Mouse (Mus musculus): ENCODE measurements around the gene Tnfrsf13c. TPM values are rescaled to one million over a fixed set of nuclear protein-coding genes. Genes with fewer than 3 reads are reported as not detected.

The Tnfrsf13c gene
- polyA plus RNA-seq, 1 experiment from 2014 or later, result 0.14 TPM

GRCm38 (mm10) chr15:82206365-82207104, 17.6 kb downstream of the Tnfrsf13c start:
- peak; percentile 79 for ATAC-seq
- Histone ChIP-seq H3K4me1 (ENCODE audit: control insufficient read depth, insufficient read depth, low read length) (peaks cover 13% of the 10 kb centered on the region), H3K27ac (ENCODE audit: low read length) (no peak overlapping the region), H3K27me3 (ENCODE audit: control insufficient read depth, insufficient read depth, low read depth, low read length) (peaks cover 35% of the 10 kb centered on the region), H3K9ac (ENCODE audit: low read depth, low read length) (0 out of 2 replicates have a peak overlapping the region, but pooled peaks have one; percentile 1), H3K36me3 (ENCODE audit: control insufficient read depth, insufficient read depth, low read length) (peaks cover 17% of the 10 kb centered on the region), H3K4me3 (ENCODE audit: low read depth, low read length) (no peak overlapping the region), H3K4me2 (ENCODE audit: low read length) (no peak overlapping the region), H3K9me3 (replicated peaks; ENCODE audit: control insufficient read depth, low read length, poor library complexity, severe bottlenecking) (no peaks in the 10 kb centered on the region)
- WGBS, result 54% methylated on average over 9 of the region's 9 CpGs

- H3K36me3 ChIP-seq (ENCODE audit: control insufficient read depth, insufficient read depth, low read length), result peaks cover 26% of the 10 kb centered on the region
- no peak overlapping the region for H3K27ac ChIP-seq (ENCODE audit: low read length)
- H3K4me1 ChIP-seq (ENCODE audit: control insufficient read depth, insufficient read depth, low read length), result peaks cover 11% of the 10 kb centered on the region; the same call in 1 of the 2 replicates
- peaks cover 19% of the 10 kb centered on the region for H3K27me3 ChIP-seq (ENCODE audit: control insufficient read depth, insufficient read depth, low read depth, low read length)
- H3K4me2 ChIP-seq (ENCODE audit: low read length), result no peak overlapping the region
- no peak overlapping the region for H3K4me3 ChIP-seq (ENCODE audit: low read depth, low read length)
- WGBS, result 74% methylated on average over 9 of the region's 10 CpGs
- no peak for ATAC-seq
- no peak overlapping the region for H3K9ac ChIP-seq (ENCODE audit: low read depth, low read length)
- no peaks in the 10 kb centered on the region for H3K9me3 ChIP-seq (replicated peaks; ENCODE audit: control insufficient read depth, low read length, poor library complexity, severe bottlenecking)
Observed at GRCm38 (mm10) chr15:82204680-82205371, 19.3 kb downstream of the Tnfrsf13c start.

GRCm38 (mm10) chr15:82203611-82204351, 20.4 kb downstream of the Tnfrsf13c start:
- Histone ChIP-seq H3K4me2 (ENCODE audit: low read length) (no peak overlapping the region), H3K9ac (ENCODE audit: low read depth, low read length) (no peak overlapping the region), H3K36me3 (ENCODE audit: control insufficient read depth, insufficient read depth, low read length) (peaks cover 32% of the 10 kb centered on the region), H3K4me3 (ENCODE audit: low read depth, low read length) (no peak overlapping the region), H3K9me3 (replicated peaks; ENCODE audit: control insufficient read depth, low read length, poor library complexity, severe bottlenecking) (no peaks in the 10 kb centered on the region), H3K27ac (ENCODE audit: low read length) (no peak overlapping the region), H3K27me3 (ENCODE audit: control insufficient read depth, insufficient read depth, low read depth, low read length) (peaks cover 12% of the 10 kb centered on the region; the same call in 1 of the 2 replicates), H3K4me1 (ENCODE audit: control insufficient read depth, insufficient read depth, low read length) (peaks cover 11% of the 10 kb centered on the region; the same call in 1 of the 2 replicates)
- WGBS, result 62% methylated on average over 20 of the region's 20 CpGs
- no peak for ATAC-seq

- peaks cover 39% of the 10 kb centered on the region for H3K36me3 ChIP-seq (ENCODE audit: control insufficient read depth, insufficient read depth, low read length)
- H3K4me1 ChIP-seq (ENCODE audit: control insufficient read depth, insufficient read depth, low read length), result peaks cover 11% of the 10 kb centered on the region; the same call in 1 of the 2 replicates
- no peaks in the 10 kb centered on the region for H3K9me3 ChIP-seq (replicated peaks; ENCODE audit: control insufficient read depth, low read length, poor library complexity, severe bottlenecking)
- H3K4me3 ChIP-seq (ENCODE audit: low read depth, low read length), result no peak overlapping the region
- H3K27ac ChIP-seq (ENCODE audit: low read length), result no peak overlapping the region
- H3K9ac ChIP-seq (ENCODE audit: low read depth, low read length), result no peak overlapping the region
- ATAC-seq, result no peak
- no peak overlapping the region for H3K4me2 ChIP-seq (ENCODE audit: low read length)
- H3K27me3 ChIP-seq (ENCODE audit: control insufficient read depth, insufficient read depth, low read depth, low read length), result peaks cover 12% of the 10 kb centered on the region; the same call in 1 of the 2 replicates
- WGBS, result 92% methylated on average over 10 of the region's 10 CpGs
Observed at GRCm38 (mm10) chr15:82203090-82203489, 21.1 kb downstream of the Tnfrsf13c start.

- peaks cover 49% of the 10 kb centered on the region for H3K36me3 ChIP-seq (ENCODE audit: control insufficient read depth, insufficient read depth, low read length)
- WGBS, result 90% methylated on average over 6 of the region's 6 CpGs
- no peaks in the 10 kb centered on the region for H3K9me3 ChIP-seq (replicated peaks; ENCODE audit: control insufficient read depth, low read length, poor library complexity, severe bottlenecking)
- no peak overlapping the region for H3K9ac ChIP-seq (ENCODE audit: low read depth, low read length)
- H3K27ac ChIP-seq (ENCODE audit: low read length), result no peak overlapping the region
- H3K4me1 ChIP-seq (ENCODE audit: control insufficient read depth, insufficient read depth, low read length), result peaks cover 5% of the 10 kb centered on the region; the same call in 1 of the 2 replicates
- no peak for ATAC-seq
- H3K4me3 ChIP-seq (ENCODE audit: low read depth, low read length), result no peak overlapping the region
- peaks cover 12% of the 10 kb centered on the region; the same call in 1 of the 2 replicates for H3K27me3 ChIP-seq (ENCODE audit: control insufficient read depth, insufficient read depth, low read depth, low read length)
- H3K4me2 ChIP-seq (ENCODE audit: low read length), result no peak overlapping the region
Observed at GRCm38 (mm10) chr15:82202086-82202485, 22.1 kb downstream of the Tnfrsf13c start.

- Histone ChIP-seq H3K9me3 (replicated peaks; ENCODE audit: control insufficient read depth, low read length, poor library complexity, severe bottlenecking) (no peaks in the 10 kb centered on the region), H3K27ac (ENCODE audit: low read length) (no peak overlapping the region), H3K4me3 (ENCODE audit: low read depth, low read length) (no peak overlapping the region), H3K27me3 (ENCODE audit: control insufficient read depth, insufficient read depth, low read depth, low read length) (no peaks in the 10 kb centered on the region), H3K4me1 (ENCODE audit: control insufficient read depth, insufficient read depth, low read length) (no peaks in the 10 kb centered on the region), H3K9ac (ENCODE audit: low read depth, low read length) (no peak overlapping the region), H3K4me2 (ENCODE audit: low read length) (no peak overlapping the region), H3K36me3 (ENCODE audit: control insufficient read depth, insufficient read depth, low read length) (peaks cover 61% of the 10 kb centered on the region)
- WGBS, result 85% methylated on average over 12 of the region's 12 CpGs
- no peak for ATAC-seq
Observed at GRCm38 (mm10) chr15:82199546-82199945, 24.6 kb downstream of the Tnfrsf13c start.

GRCm38 (mm10) chr15:82198342-82198741, 25.8 kb downstream of the Tnfrsf13c start:
- Histone ChIP-seq H3K27me3 (ENCODE audit: control insufficient read depth, insufficient read depth, low read depth, low read length) (no peaks in the 10 kb centered on the region), H3K27ac (ENCODE audit: low read length) (no peak overlapping the region), H3K4me2 (ENCODE audit: low read length) (no peak overlapping the region), H3K4me3 (ENCODE audit: low read depth, low read length) (no peak overlapping the region), H3K9ac (ENCODE audit: low read depth, low read length) (no peak overlapping the region), H3K4me1 (ENCODE audit: control insufficient read depth, insufficient read depth, low read length) (no peaks in the 10 kb centered on the region), H3K9me3 (replicated peaks; ENCODE audit: control insufficient read depth, low read length, poor library complexity, severe bottlenecking) (no peaks in the 10 kb centered on the region), H3K36me3 (ENCODE audit: control insufficient read depth, insufficient read depth, low read length) (peaks cover 68% of the 10 kb centered on the region)
- 94% methylated on average over 7 of the region's 7 CpGs for WGBS
- no peak for ATAC-seq

GRCm38 (mm10) chr15:82197937-82198336, 26.2 kb downstream of the Tnfrsf13c start:
- Histone ChIP-seq H3K27me3 (ENCODE audit: control insufficient read depth, insufficient read depth, low read depth, low read length) (no peaks in the 10 kb centered on the region), H3K9me3 (replicated peaks; ENCODE audit: control insufficient read depth, low read length, poor library complexity, severe bottlenecking) (no peaks in the 10 kb centered on the region), H3K4me2 (ENCODE audit: low read length) (no peak overlapping the region), H3K4me1 (ENCODE audit: control insufficient read depth, insufficient read depth, low read length) (no peaks in the 10 kb centered on the region), H3K9ac (ENCODE audit: low read depth, low read length) (no peak overlapping the region), H3K27ac (ENCODE audit: low read length) (no peak overlapping the region), H3K36me3 (ENCODE audit: control insufficient read depth, insufficient read depth, low read length) (peaks cover 68% of the 10 kb centered on the region), H3K4me3 (ENCODE audit: low read depth, low read length) (no peak overlapping the region)
- no peak for ATAC-seq
- WGBS, result 93% methylated on average over 11 of the region's 11 CpGs
